Mouse (Mus musculus) R1 (cell line): Measurements from ENCODE around the gene Setd1a.
"Not testable (repeated sequence)": the region's sequence is repeated elsewhere in the genome, so short reads cannot be mapped to it uniquely, and the experiment has no call there.

Experiments
- DNase-seq: peaks from one replicate; pipeline ENCODE4 v3.0.0-alpha.2; 2018; ENCODE audit warnings: low read depth, low spot score

Gene Setd1a

GRCm38 (mm10) chr7:127766851-127767609 lies 9.4 kb upstream of the Setd1a start:
- DNase-seq: peak; percentile 41

- no peak for DNase-seq
These were observed 8.7 kb upstream of the Setd1a start for GRCm38 (mm10) chr7:127767671-127768345.

GRCm38 (mm10) chr7:127768346-127768996 lies 8.0 kb upstream of the Setd1a start:
- no peak for DNase-seq

- DNase-seq: peak; percentile 100
These were observed 7.4 kb upstream of the Setd1a start for GRCm38 (mm10) chr7:127768997-127769593.

DNA sequence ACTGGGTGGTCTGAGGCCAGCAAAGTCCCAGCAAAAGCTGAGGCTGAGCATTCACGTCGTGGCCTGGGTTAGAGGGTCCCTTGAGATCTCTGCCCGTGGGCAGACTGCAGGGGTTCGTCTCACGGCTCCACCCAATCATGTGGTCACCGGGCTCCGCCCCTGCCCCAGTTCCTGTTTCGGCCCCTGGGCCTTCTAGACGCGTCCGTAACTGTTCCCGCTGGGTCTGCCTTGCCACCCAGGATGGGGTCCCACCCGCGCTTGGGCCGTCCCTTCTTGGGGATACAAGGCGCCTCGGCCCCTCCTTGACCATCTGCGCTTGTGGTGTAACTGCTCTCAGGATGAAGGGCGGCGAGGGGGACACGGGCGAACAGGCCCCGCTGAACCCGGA lies 6.8 kb upstream of the Setd1a start, which contains the start of gene Orai3:
Orai3 (plus strand) TSS at position 165 of the 388 bp plus-strand sequence.
- peak; percentile 89 for DNase-seq

GRCm38 (mm10) chr7:127770039-127770905 lies 6.2 kb upstream of the Setd1a start:
- DNase-seq: peak; percentile 26

DNA sequence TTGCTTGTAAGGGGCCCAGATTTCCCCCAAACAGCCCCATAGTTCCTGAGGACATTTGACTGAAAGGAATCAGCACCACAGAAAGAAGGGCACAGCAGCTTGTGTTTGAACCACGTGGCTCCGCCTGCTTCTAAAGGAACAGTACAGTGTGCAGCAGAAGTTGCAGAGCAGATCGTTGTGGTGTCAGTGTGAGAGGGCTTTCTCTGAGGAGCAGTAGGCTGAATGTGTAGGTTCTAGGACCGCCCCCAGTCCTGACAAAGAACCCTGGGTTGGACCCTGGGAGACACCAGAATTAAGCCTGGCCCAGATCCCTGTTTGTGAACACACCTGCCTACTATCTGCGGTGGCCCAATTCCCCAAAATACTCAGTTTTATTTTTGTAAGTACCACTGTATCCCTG lies 5.2 kb upstream of the Setd1a start:
- DNase-seq: peak; percentile 54

DNA sequence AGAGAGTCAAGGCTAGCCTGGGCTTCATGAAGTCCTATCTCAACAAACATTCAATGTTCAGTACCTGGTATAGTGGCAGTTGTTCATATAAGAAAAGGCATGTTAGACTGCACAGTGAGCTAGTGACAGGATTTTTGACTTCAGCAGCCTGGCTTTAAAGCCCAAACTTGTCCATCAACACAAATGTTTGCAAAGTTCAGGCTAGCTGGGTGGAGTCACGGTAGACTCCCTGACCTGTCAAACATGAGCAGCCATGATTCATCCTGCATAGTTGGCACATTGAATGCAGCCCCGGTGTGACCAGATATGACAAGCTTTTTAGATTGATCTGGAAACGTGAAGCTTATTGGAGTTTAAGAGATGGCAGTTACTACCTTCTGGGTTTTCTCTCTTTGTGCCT lies 4.4 kb upstream of the Setd1a start:
- DNase-seq: no peak

DNA sequence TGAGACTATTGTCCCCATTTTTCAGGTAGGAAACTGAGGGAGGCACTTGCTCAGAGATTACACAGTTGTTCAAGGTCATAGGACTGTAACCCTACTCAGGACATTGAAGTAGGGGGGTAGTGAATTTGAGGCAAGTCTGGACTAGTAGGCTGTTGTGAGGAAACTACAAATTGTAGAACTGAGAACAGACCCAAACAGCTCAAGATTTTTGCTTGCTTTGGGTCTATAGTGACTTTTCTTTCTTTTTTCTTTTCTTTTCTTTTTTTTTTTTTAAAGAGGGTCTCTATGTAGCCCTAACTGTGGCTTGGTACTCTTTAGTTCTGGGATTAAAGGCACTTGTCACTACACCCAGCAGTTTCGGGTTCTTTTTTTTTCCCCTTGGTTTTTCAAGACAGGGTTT lies 3.9 kb upstream of the Setd1a start:
- DNase-seq: no peak

DNA sequence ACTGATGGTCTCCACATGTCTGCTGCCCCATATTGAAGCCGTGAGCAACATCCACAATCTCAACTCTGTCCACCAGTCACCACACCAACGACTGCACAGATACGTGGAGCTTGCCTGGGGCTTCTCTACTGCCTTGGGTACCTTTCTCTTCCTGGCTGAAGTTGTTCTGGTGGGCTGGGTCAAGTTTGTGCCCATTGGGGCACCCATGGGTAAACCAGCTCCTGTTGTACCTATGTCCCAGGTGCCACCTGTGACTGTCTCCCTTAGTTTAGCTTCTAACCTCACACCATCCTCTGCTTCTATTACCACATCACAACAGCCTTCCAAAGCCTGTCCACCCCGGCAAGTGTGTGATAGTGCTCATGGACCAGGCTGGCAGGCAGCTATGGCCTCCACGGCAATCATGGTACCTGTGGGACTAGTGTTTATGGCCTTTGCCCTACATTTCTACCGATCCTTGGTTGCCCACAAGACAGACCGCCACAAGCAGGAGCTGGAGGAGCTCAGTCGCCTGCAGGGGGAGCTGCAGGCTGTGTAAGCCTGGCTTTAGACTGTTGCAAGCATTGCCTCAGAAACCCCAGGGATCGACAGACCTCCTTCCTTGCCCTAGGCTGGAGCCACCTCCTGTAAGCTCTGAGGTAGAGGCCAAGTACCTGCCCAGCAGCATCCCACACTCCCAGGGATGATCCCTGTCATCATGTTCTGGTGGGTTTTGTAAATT lies 2.6 kb upstream of the Setd1a start:
- peak; percentile 88 for DNase-seq

- DNase-seq: not testable (repeated sequence)
These were observed 633 bp upstream of the Setd1a start for GRCm38 (mm10) chr7:127775837-127776236.

DNA sequence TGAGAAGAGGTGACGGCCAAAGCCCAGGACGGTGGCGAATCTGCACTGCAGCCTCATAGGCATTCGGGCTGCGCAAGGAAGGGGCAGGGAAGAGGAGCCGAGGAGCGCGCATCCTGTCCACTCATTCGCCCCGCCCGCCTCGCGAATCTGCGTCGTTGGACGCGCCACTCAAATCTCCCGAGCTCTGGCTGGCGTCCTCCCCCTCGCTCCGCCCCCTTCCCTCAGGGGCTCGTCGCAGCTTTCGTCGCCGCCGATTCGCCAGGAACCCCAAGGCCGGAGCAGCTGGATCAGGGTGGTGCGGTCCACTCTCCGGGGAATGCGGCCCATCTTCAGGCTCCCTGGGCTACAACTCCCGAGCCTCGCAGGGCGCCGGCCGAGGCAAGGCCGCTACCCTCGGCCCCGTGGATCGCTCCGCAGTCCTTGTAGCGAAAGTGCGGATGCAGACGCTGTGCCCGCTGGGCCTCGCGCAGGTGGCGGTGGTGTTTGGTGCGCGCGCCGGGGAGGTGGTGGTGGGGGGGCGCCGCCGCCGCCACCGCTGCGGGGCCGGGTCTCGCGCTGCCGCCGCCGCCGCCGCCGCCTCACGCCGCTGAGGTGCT lies 506 bp downstream of the Setd1a start:
- DNase-seq: peak; percentile 98

- DNase-seq: peak; percentile 72
These were observed 1.2 kb downstream of the Setd1a start for GRCm38 (mm10) chr7:127777474-127778266.

- DNase-seq: no peak
These were observed 1.9 kb downstream of the Setd1a start for GRCm38 (mm10) chr7:127778350-127778749.

- no peak for DNase-seq
These were observed 8.8 kb downstream of the Setd1a start, which contains the start of gene Gm49388 for GRCm38 (mm10) chr7:127785308-127785707. Gene Gm49388, plus strand, starts transcription at chr7:127785608.

DNA sequence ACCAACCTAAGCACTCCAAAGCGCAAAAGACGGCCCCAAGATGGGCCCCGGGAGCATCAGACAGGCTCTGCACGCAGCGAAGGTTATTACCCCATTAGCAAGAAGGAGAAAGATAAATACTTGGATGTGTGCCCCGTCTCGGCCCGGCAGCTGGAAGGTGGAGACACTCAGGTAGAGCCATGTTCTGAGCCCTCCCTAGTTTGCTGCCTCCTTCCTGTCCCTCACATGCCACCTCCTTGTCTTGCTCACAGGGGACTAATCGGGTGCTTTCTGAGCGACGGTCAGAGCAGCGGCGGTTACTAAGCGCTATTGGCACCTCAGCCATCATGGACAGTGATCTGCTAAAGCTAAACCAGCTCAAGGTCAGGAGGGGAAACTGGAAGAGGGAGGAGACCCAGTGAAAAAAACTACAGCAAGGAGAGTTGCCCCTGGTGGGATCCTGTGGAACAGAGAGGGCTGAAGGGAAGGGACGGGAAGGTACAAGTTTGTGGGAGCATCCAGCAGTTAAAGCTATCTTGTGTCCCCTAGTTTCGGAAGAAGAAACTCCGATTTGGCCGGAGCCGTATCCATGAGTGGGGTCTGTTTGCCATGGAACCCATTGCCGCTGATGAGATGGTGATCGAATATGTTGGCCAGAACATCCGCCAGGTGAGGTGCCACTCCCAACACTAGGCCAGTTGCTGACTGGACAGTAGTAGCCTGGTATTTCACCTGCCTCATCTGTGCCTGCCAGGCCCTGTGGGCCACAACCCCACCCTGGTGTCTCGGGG lies 20.8 kb downstream of the Setd1a start:
- DNase-seq: no peak

GRCm38 (mm10) chr7:127798591-127798990 lies 22.1 kb downstream of the Setd1a start:
- no peak for DNase-seq

- no peak for DNase-seq
These were observed 22.7 kb downstream of the Setd1a start for GRCm38 (mm10) chr7:127799211-127799610.
